9 mouse cellular contexts compared by ENCODE assay signal in genomic region chr1:62783354-62784083, GRCm38 (mm10).
A peak's percentile ranks its signal among the peaks of the same experiment; 100 is the strongest.
DNase-seq lines count a peak whose midpoint lies in the region; ATAC-seq lines count a peak whose summit lies in the region.
"Had no signal": no experiment of that assay in that cellular context is flagged by ENCODE, and none has a peak within 500 bp of the region (broad histone marks: within the 10 kb centered on the region; RNA-seq: fewer than 3 reads in every experiment).

No protein-coding gene starts in this region.

- H3K9ac ChIP-seq in forebrain, embryonic 15.5 days (replicated peaks), result no peak overlapping the region

- H3K27me3 ChIP-seq in forebrain, embryonic 15.5 days, result no peaks in the 10 kb centered on the region

- DNase-seq in cerebellum, adult 11 months, result peak; percentile 50
- DNase-seq in ovary, postnatal 36 days (ENCODE audit: low spot score), result peak; percentile 29
- DNase-seq in ovary, postnatal 14 days (ENCODE audit: low spot score), result no peak
- peak; percentile 30 for DNase-seq in neural tube, embryonic 10.5 days (ENCODE audit: extremely low spot score, low spot score)
- DNase-seq in kidney, adult 9 months, result no peak
- DNase-seq: B cell, adult 2 months had no signal

- H3K9me3 ChIP-seq in forebrain, embryonic 15.5 days, result no peaks in the 10 kb centered on the region

- no peak overlapping the region for H3K4me3 ChIP-seq in forebrain, embryonic 15.5 days

- peak overlapping the region; percentile 82 for H3K27ac ChIP-seq in forebrain, embryonic 15.5 days (replicated peaks)

- no peaks in the 10 kb centered on the region for H3K36me3 ChIP-seq in forebrain, embryonic 15.5 days

- ATAC-seq in cerebellum, adult (ENCODE audit: insufficient number of reproducible peaks, low FRiP score, low TSS enrichment), result no peak; the same call in 1 of the 2 replicates
- ATAC-seq in forebrain, embryonic 15.5 days (replicated peaks), result peak; percentile 54
- ATAC-seq in monocyte, adult 5-6 weeks (replicated peaks; ENCODE audit: insufficient number of reproducible peaks, low FRiP score, low TSS enrichment, poor library complexity, severe bottlenecking), result no peak

- peaks cover 28% of the 10 kb centered on the region for H3K4me1 ChIP-seq in forebrain, embryonic 15.5 days

- 63% methylated on average over 18 of the region's 18 CpGs for WGBS in forebrain, embryonic 15.5 days

- H3K4me2 ChIP-seq in forebrain, embryonic 15.5 days (replicated peaks), result no peak overlapping the region

Comparison
In these comparisons a context has a peak if more than half of its experiments do, and no peak if none do; other contexts are left out.
1. DNase-seq: peak in cerebellum, adult 11 months (single experiment), ovary, postnatal 36 days (single experiment) and neural tube, embryonic 10.5 days (single experiment); none in ovary, postnatal 14 days (single experiment) and kidney, adult 9 months (single experiment).